Mouse (Mus musculus): ENCODE data around the gene Vmn2r87.
"Not testable (repeated sequence)": the region's sequence is repeated elsewhere in the genome, so short reads cannot be mapped to it uniquely, and the experiment has no call there.

The Vmn2r87 gene

DNA sequence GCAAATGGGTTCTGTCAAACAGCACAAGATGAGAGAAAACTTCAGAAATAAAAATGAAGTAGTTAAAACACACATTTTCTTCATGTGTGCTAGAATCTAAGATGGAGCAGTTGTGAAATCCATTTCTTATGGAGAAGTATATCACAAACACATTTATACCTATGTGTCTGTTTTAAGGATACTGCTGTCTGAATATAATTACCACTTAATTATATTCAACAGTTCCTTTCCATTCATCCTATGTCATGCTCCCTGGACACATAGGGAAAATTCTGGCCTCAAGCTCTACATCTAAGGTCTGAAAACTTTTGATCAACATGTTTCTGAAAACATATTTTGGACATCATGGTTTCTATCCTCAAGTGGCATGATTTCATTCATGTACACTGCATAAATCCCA is at the start of gene Vmn2r87:
Gene Vmn2r87, minus strand, starts transcription at position 101 of the 400 bp plus-strand sequence.
- no peak for DNase-seq

DNA sequence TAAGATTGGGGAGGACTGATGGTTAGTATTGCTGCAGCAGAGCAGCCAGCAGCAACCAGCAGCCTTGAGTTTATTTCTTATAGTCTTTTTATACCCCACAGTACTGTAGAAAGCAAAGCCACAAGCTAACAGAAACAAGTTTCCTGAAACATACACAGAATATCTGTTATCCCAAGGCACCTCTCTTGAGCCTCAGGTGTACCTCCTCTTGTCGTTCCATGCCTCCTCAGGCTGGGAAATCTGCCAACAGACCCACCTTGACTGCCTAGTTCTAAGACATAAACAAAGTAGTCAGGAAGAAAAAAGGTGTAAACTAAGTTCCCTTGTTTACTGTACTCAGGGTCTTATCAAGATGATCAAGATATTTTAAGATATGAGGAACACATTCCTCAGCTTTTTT is 47.1 kb upstream of the Vmn2r87 start:
- not testable (repeated sequence) for DNase-seq

DNA sequence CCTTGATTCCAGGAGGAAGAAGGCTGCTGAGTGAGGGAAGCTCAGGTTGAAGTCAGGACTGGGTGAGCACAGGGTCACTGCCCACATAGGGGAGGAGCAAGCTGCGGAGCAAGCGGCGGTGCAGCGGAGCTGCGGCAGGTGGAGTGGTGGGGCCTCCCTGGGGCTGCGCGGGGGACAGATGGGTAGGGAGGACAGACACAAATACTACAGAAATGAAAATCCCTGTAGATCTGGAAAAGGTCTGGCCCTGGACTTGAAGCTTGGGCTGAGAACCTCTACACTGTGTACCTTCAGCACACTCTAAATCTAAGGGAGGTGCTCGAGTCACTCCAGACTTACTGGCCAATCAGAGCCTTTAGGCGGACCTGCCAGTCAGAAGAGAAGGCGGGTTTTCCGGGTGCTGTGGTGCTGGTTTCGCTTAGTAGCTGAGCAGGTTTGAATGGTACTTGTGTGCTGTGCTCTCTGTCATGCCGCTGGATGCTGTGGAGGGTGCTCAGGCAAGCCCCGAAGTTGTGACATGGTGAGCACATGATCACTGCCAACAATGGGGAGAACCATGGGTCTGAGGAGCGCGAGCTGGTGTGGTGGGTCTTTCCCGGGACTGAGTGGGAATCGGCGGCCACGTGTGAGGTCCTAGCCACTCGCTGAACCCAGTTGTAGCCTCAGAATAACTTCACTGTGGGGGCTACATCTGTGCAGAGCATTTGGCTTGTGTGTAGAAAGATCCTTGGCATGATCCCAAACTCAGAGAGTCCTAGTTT is 44.9 kb upstream of the Vmn2r87 start:
- peak; percentile 75 to 78 for DNase-seq

DNA sequence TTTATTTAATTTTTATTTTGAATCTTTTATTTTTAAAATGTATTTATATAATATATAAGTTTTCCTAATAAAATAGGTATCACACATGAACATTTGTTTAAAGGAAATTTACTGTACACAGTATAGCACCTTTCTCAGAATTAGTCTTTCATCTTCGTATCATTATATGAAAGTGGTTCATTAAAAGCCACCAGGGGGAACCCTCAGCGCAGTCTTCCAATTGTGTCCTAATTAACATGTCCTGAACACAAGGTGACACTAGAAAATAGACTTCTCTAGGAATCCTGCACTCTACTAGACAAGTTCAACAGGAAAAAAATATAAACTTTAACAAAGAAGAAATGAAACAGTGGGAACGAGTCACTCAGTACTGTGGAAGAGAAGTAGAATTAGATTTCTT is 38.9 kb upstream of the Vmn2r87 start:
- no peak for DNase-seq

DNA sequence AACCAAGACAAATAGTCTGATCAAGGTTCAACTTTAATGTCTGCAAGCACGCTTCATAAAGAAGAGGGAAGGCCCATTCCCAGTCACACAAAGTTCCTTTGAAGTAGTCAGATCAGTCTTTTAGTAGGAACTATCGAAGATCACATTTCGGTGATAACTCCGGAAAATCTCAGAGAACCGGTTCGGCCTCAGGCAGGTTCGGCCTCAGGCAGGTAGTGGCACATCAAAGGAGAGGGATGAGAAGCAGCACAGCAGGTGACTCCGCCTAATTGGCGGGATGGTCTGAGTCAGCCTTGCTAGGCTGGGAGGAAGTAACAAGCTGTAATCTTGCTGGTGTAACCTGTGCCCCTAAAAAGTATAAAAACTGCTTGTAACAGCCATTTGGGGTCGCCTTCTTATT is 30.7 kb upstream of the Vmn2r87 start:
- DNase-seq: no peak

- DNase-seq: peak; percentile 3 to 5
These were observed 26.9 kb downstream of the Vmn2r87 start for GRCm38 (mm10) chr10:130470311-130470760.

- DNase-seq: not testable (repeated sequence)
These were observed 41.2 kb downstream of the Vmn2r87 start, which contains the start of gene Vmn2r86 for GRCm38 (mm10) chr10:130455950-130456349. Gene Vmn2r86, minus strand, starts transcription at chr10:130456050.

- peak in 1 of 2 experiments; percentile 1 for DNase-seq
These were observed 52.4 kb downstream of the Vmn2r87 start for GRCm38 (mm10) chr10:130444776-130445175.

- DNase-seq: not testable (repeated sequence)
These were observed 62.9 kb downstream of the Vmn2r87 start for GRCm38 (mm10) chr10:130434185-130434898.

- not testable (repeated sequence) for DNase-seq
These were observed 67.6 kb downstream of the Vmn2r87 start, which contains the start of gene Vmn2r85 for GRCm38 (mm10) chr10:130429603-130430002. Gene Vmn2r85, minus strand, starts transcription at chr10:130429703.

DNA sequence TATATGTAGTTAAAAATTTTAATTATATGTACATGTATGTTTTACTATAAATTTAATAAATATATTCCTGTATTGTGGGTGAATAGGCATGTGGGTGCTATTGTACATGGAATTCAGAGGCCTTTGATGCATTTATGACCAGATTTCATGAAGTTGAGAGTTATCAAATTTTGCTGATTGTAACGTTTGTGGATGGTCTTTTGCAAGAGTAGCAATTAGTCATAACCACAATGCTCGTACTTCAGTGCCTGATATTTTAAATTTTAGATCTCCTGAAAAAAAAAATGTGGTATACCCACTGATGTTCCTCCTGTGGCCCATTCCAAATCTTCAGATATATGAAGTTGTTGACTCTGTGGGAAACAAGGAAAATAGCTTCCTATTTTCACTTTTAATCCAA is 74.8 kb downstream of the Vmn2r87 start:
- not testable (repeated sequence) for DNase-seq
